In genomic region chr6:40454436-40455041, GRCm38 (mm10) we compare ENCODE assay signal across 12 mouse cellular contexts. TPM values are rescaled to one million over a fixed set of nuclear protein-coding genes. Genes with fewer than 3 reads are reported as not detected.
DNase-seq lines count a peak whose midpoint lies in the region; ATAC-seq lines count a peak whose summit lies in the region.
"Had no signal": no experiment of that assay in that cellular context is flagged by ENCODE, and none has a peak within 500 bp of the region (broad histone marks: within the 10 kb centered on the region; RNA-seq: fewer than 3 reads in every experiment).

No protein-coding gene starts in this region.

- H3K9me3 ChIP-seq in hindbrain, embryonic 14.5 days (ENCODE audit: control insufficient read depth, low read length), result no peaks in the 10 kb centered on the region
- H3K9me3 ChIP-seq in hindbrain, embryonic 10.5 days, result no peaks in the 10 kb centered on the region
- H3K9me3 ChIP-seq: midbrain, embryonic 12.5 days had no signal

- H3K4me2 ChIP-seq in hindbrain, embryonic 14.5 days (replicated peaks), result no peak overlapping the region
- H3K4me2 ChIP-seq: midbrain, embryonic 12.5 days had no signal

- no peak for ATAC-seq in hindbrain, embryonic 14.5 days (ENCODE audit: low FRiP score)

- H3K27me3 ChIP-seq in hindbrain, embryonic 14.5 days (ENCODE audit: control insufficient read depth, insufficient read depth, low read length), result no peaks in the 10 kb centered on the region
- no peaks in the 10 kb centered on the region for H3K27me3 ChIP-seq in hindbrain, embryonic 10.5 days (ENCODE audit: insufficient read depth, poor library complexity, severe bottlenecking)

- H3K36me3 ChIP-seq in hindbrain, embryonic 14.5 days (replicated peaks; ENCODE audit: control insufficient read depth, insufficient read depth), result no peaks in the 10 kb centered on the region
- no peaks in the 10 kb centered on the region for H3K36me3 ChIP-seq in hindbrain, embryonic 10.5 days
- H3K36me3 ChIP-seq: midbrain, embryonic 12.5 days had no signal

- H3K4me3 ChIP-seq in hindbrain, embryonic 14.5 days (replicated peaks; ENCODE audit: low read length), result no peak overlapping the region
- H3K4me3 ChIP-seq in hindbrain, embryonic 10.5 days, result no peak overlapping the region
- H3K4me3 ChIP-seq: midbrain, embryonic 12.5 days had no signal

- peak; percentile 55 for DNase-seq in hindbrain, embryonic 14.5 days (ENCODE audit: low spot score)
- DNase-seq in hindbrain, embryonic 10.5 days (ENCODE audit: low spot score), result no peak
- DNase-seq in thymus, postnatal 4 days, result peak; percentile 13
- no peak for DNase-seq in thymus, postnatal 25 days
- peak; percentile 22 for DNase-seq in embryo, embryonic 9.5 days (ENCODE audit: extremely low spot score)
- DNase-seq in urinary bladder, adult 2 months (ENCODE audit: low spot score), result no peak
- DNase-seq in left cerebral cortex, adult 18-20 months (ENCODE audit: low spot score in 2 of 2), result no peak
- DNase-seq in Muller cell, postnatal 12 days (ENCODE audit: inconsistent ontology term), result no peak

- no peak overlapping the region for H3K27ac ChIP-seq in hindbrain, embryonic 14.5 days
- H3K27ac ChIP-seq in hindbrain, embryonic 10.5 days, result no peak overlapping the region
- H3K27ac ChIP-seq: midbrain, embryonic 12.5 days had no signal

- H3K4me1 ChIP-seq in hindbrain, embryonic 14.5 days (replicated peaks; ENCODE audit: control insufficient read depth, insufficient read depth, low read length), result no peaks in the 10 kb centered on the region
- no peaks in the 10 kb centered on the region for H3K4me1 ChIP-seq in hindbrain, embryonic 10.5 days (replicated peaks)
- H3K4me1 ChIP-seq: midbrain, embryonic 12.5 days had no signal

- H3K9ac ChIP-seq in hindbrain, embryonic 14.5 days, result no peak overlapping the region
- H3K9ac ChIP-seq: midbrain, embryonic 12.5 days had no signal

- WGBS in hindbrain, embryonic 14.5 days, result 23% methylated on average over 7 of the region's 7 CpGs
- WGBS in hindbrain, embryonic 10.5 days, result 20% methylated on average over 7 of the region's 7 CpGs

RNA-seq across cellular contexts. Expression of gene Wee2, which starts 15.7 kb away (rescaled TPM):
- 0.13 and 0.17 TPM in 2 replicates for polyA plus RNA-seq in hindbrain, embryonic 14.5 days (2014; fragmentation: Nextera tagmentation; extraction: Ambion mirVana)
- polyA plus RNA-seq in hindbrain, embryonic 10.5 days (2016; fragmentation: Nextera tagmentation; extraction: Ambion mirVana), result 0.21 TPM in 1 of 2 replicates, not detected in the other
- polyA plus RNA-seq in urinary bladder, adult 2 months (2012; rRNA removed), result not detected in 2 replicates
- under 1 TPM in 1 of 2 experiments, not detected in 1; 0.33 TPM for total RNA-seq in left cerebral cortex, adult 18-20 months (2021)
- total RNA-seq: gastrocnemius, adult 8-10 months had no signal
- polyA plus RNA-seq: intestine, embryonic 14.5 days; midbrain, embryonic 12.5 days had no signal

RNA-seq across cellular contexts. Expression of gene Ssbp1, which starts 16.6 kb away (rescaled TPM):
- 78.7 and 85.7 TPM in 2 replicates for polyA plus RNA-seq in hindbrain, embryonic 14.5 days (2014; fragmentation: Nextera tagmentation; extraction: Ambion mirVana)
- 175 and 200 TPM in 2 replicates for polyA plus RNA-seq in hindbrain, embryonic 10.5 days (2016; fragmentation: Nextera tagmentation; extraction: Ambion mirVana)
- 59.9 and 69.5 TPM in 2 replicates for polyA plus RNA-seq in urinary bladder, adult 2 months (2012; rRNA removed)
- total RNA-seq in left cerebral cortex, adult 18-20 months (2021), result 10 to 100 TPM; 27.9 to 31.7 TPM

RNA-seq across cellular contexts. Expression of gene E330009J07Rik, which starts 18.6 kb away (rescaled TPM):
- 19.9 and 23.2 TPM in 2 replicates for polyA plus RNA-seq in hindbrain, embryonic 14.5 days (2014; fragmentation: Nextera tagmentation; extraction: Ambion mirVana)
- polyA plus RNA-seq in hindbrain, embryonic 10.5 days (2016; fragmentation: Nextera tagmentation; extraction: Ambion mirVana), result 10.1 and 12.4 TPM in 2 replicates
- polyA plus RNA-seq in urinary bladder, adult 2 months (2012; rRNA removed), result 6.3 and 6.4 TPM in 2 replicates
- total RNA-seq in left cerebral cortex, adult 18-20 months (2021), result 10 to 100 TPM; 60.6 to 72.1 TPM

RNA-seq across cellular contexts. Expression of gene Tas2r137, which starts 36.5 kb away (rescaled TPM):
- 0.24 and 0.33 TPM in 2 replicates for polyA plus RNA-seq in hindbrain, embryonic 14.5 days (2014; fragmentation: Nextera tagmentation; extraction: Ambion mirVana)
- not detected in 2 replicates for polyA plus RNA-seq in hindbrain, embryonic 10.5 days (2016; fragmentation: Nextera tagmentation; extraction: Ambion mirVana)
- polyA plus RNA-seq in urinary bladder, adult 2 months (2012; rRNA removed), result not detected in 2 replicates
- not detected for total RNA-seq in left cerebral cortex, adult 18-20 months (2021)
- total RNA-seq: gastrocnemius, adult 8-10 months had no signal
- polyA plus RNA-seq: intestine, embryonic 14.5 days; midbrain, embryonic 12.5 days had no signal

RNA-seq across cellular contexts. Expression of gene Tas2r108, which starts 38.8 kb away (rescaled TPM):
- polyA plus RNA-seq in hindbrain, embryonic 14.5 days (2014; fragmentation: Nextera tagmentation; extraction: Ambion mirVana), result not detected in 2 replicates
- polyA plus RNA-seq in hindbrain, embryonic 10.5 days (2016; fragmentation: Nextera tagmentation; extraction: Ambion mirVana), result 0.30 TPM in 1 of 2 replicates, not detected in the other
- 0.07 TPM in 1 of 2 replicates, not detected in the other for polyA plus RNA-seq in urinary bladder, adult 2 months (2012; rRNA removed)
- under 1 TPM in 1 of 2 experiments, not detected in 1; 0.35 TPM for total RNA-seq in left cerebral cortex, adult 18-20 months (2021)
- total RNA-seq: gastrocnemius, adult 8-10 months; left cerebral cortex, postnatal 36 days had no signal
- polyA plus RNA-seq: intestine, embryonic 14.5 days; midbrain, embryonic 12.5 days had no signal

Comparison
In these comparisons a context has a peak if more than half of its experiments do, and no peak if none do; other contexts are left out.
1. DNase-seq: peak in hindbrain, embryonic 14.5 days (single experiment), thymus, postnatal 4 days (single experiment) and embryo, embryonic 9.5 days (single experiment); none in hindbrain, embryonic 10.5 days (single experiment), thymus, postnatal 25 days (single experiment), urinary bladder, adult 2 months (single experiment), left cerebral cortex, adult 18-20 months (0 of 2) and Muller cell, postnatal 12 days (single experiment).